In the genomic region with DNA sequence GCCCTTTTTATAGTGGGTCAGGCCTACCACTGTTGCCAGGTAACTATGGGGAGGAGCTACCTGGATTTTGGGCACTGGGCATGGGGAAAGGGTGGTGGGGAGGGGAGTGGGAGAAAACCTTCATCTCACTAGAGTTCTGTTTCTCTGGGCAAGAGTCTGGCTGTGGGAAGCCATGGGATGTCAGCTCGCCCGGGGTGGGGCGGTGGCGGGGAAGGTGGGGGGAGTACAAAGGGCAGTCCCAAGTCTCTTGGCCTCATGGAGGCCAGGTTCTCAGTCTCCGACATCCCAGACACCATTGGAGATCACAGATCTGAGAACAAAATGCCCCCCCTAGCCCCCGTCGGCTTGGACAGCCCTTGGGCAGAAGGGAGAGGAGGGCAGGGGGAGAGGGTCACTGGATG, we compare ENCODE assay signal across 9 mouse cellular contexts. TPM values are rescaled to one million over a fixed set of nuclear protein-coding genes. Genes with fewer than 3 reads are reported as not detected.
DNase-seq lines count a peak whose midpoint lies in the region; ATAC-seq and TF ChIP-seq lines count a peak whose summit lies in the region.
"Had no signal": no experiment of that assay in that cellular context is flagged by ENCODE, and none has a peak within 500 bp of the region (broad histone marks: within the 10 kb centered on the region; RNA-seq: fewer than 3 reads in every experiment).

No protein-coding gene starts in this region.

- H3K36me3 ChIP-seq in lung, embryonic 16.5 days (ENCODE audit: control insufficient read depth, insufficient read depth, low read length): no peaks in the 10 kb centered on the region
- H3K36me3 ChIP-seq in forebrain, embryonic 16.5 days (ENCODE audit: control insufficient read depth, insufficient read depth): no peaks in the 10 kb centered on the region
- no peaks in the 10 kb centered on the region for H3K36me3 ChIP-seq in limb, embryonic 14.5 days (ENCODE audit: control insufficient read depth, insufficient read depth, low read length)
- H3K36me3 ChIP-seq in neural tube, embryonic 15.5 days: peaks cover 11% of the 10 kb centered on the region

- no peak overlapping the region for H3K9ac ChIP-seq in lung, embryonic 16.5 days (ENCODE audit: low read length)
- H3K9ac ChIP-seq in forebrain, embryonic 16.5 days (replicated peaks; ENCODE audit: low read depth, low read length): no peak overlapping the region
- H3K9ac ChIP-seq in limb, embryonic 14.5 days (ENCODE audit: low read depth, low read length, severe bottlenecking): no peak overlapping the region
- no peak overlapping the region for H3K9ac ChIP-seq in neural tube, embryonic 15.5 days (replicated peaks)

- DNase-seq in lung, postnatal 36 days: no peak
- no peak for DNase-seq in limb, embryonic 14.5 days (ENCODE audit: low spot score)
- no peak for DNase-seq in frontal cortex, postnatal 25 days (ENCODE audit: low spot score in 2 of 2)
- no peak for DNase-seq in thymus, postnatal 10 days (ENCODE audit: low spot score in 2 of 2)

- H3K4me3 ChIP-seq in lung, embryonic 16.5 days (ENCODE audit: low read length): no peak overlapping the region
- no peak overlapping the region for H3K4me3 ChIP-seq in forebrain, embryonic 16.5 days (replicated peaks; ENCODE audit: low read length)
- no peak overlapping the region for H3K4me3 ChIP-seq in limb, embryonic 14.5 days (replicated peaks; ENCODE audit: low read length)
- H3K4me3 ChIP-seq in neural tube, embryonic 15.5 days (replicated peaks): no peak overlapping the region
- H3K4me3 ChIP-seq: erythroblast, embryonic 14.5 days had no signal

- peaks cover 50% of the 10 kb centered on the region for H3K9me3 ChIP-seq in lung, embryonic 16.5 days (ENCODE audit: control insufficient read depth, low read length)
- H3K9me3 ChIP-seq in forebrain, embryonic 16.5 days (ENCODE audit: control insufficient read depth, low read length): peaks cover 47% of the 10 kb centered on the region
- H3K9me3 ChIP-seq in limb, embryonic 14.5 days (ENCODE audit: control insufficient read depth, low read length): peaks cover 62% of the 10 kb centered on the region
- H3K9me3 ChIP-seq in neural tube, embryonic 15.5 days (replicated peaks): peaks cover 56% of the 10 kb centered on the region

- H3K4me2 ChIP-seq in lung, embryonic 16.5 days (ENCODE audit: low read depth, low read length): no peak overlapping the region
- H3K4me2 ChIP-seq in forebrain, embryonic 16.5 days (ENCODE audit: low read length): no peak overlapping the region
- H3K4me2 ChIP-seq in limb, embryonic 14.5 days (replicated peaks; ENCODE audit: low read depth, low read length, severe bottlenecking): no peak overlapping the region
- H3K4me2 ChIP-seq in neural tube, embryonic 15.5 days: no peak overlapping the region

- WGBS in lung, embryonic 16.5 days: 91% methylated on average over 7 of the region's 7 CpGs
- WGBS in forebrain, embryonic 16.5 days: 94% methylated on average over 7 of the region's 7 CpGs
- 93% methylated on average over 7 of the region's 7 CpGs for WGBS in limb, embryonic 14.5 days
- WGBS in neural tube, embryonic 15.5 days: 96% methylated on average over 7 of the region's 7 CpGs

- H3K4me1 ChIP-seq in lung, embryonic 16.5 days (replicated peaks; ENCODE audit: control insufficient read depth, insufficient read depth, low read length): no peaks in the 10 kb centered on the region
- no peaks in the 10 kb centered on the region for H3K4me1 ChIP-seq in forebrain, embryonic 16.5 days (replicated peaks; ENCODE audit: control insufficient read depth, insufficient read depth, low read length)
- H3K4me1 ChIP-seq in limb, embryonic 14.5 days (ENCODE audit: control insufficient read depth, insufficient read depth, low read length): no peaks in the 10 kb centered on the region
- H3K4me1 ChIP-seq in neural tube, embryonic 15.5 days: no peaks in the 10 kb centered on the region

- ATAC-seq in lung, embryonic 16.5 days (ENCODE audit: low read depth): peak; percentile 30
- ATAC-seq in forebrain, embryonic 16.5 days: peak; percentile 28; the same call in 1 of the 2 replicates
- ATAC-seq in limb, embryonic 14.5 days (ENCODE audit: low FRiP score, low read depth): peak; percentile 13; the same call in 1 of the 2 replicates
- peak; percentile 28; the same call in 1 of the 2 replicates for ATAC-seq in neural tube, embryonic 15.5 days (ENCODE audit: low FRiP score)

- H3K27ac ChIP-seq in lung, embryonic 16.5 days (ENCODE audit: low read length): no peak overlapping the region
- no peak overlapping the region for H3K27ac ChIP-seq in forebrain, embryonic 16.5 days (ENCODE audit: low read length)
- no peak overlapping the region for H3K27ac ChIP-seq in limb, embryonic 14.5 days (replicated peaks; ENCODE audit: low read depth, low read length)
- no peak overlapping the region for H3K27ac ChIP-seq in neural tube, embryonic 15.5 days (replicated peaks)

- TF ChIP-seq POLR2A in limb, embryonic 14.5 days (IDR thresholded peaks at IDR 0.05; ENCODE audit: borderline replicate concordance, extremely low read depth, insufficient read depth, insufficient read length): no peak

- H3K27me3 ChIP-seq in lung, embryonic 16.5 days (ENCODE audit: control insufficient read depth, insufficient read depth, low read depth, low read length): no peaks in the 10 kb centered on the region
- H3K27me3 ChIP-seq in forebrain, embryonic 16.5 days (replicated peaks; ENCODE audit: control insufficient read depth, insufficient read depth, low read length): no peaks in the 10 kb centered on the region
- no peaks in the 10 kb centered on the region for H3K27me3 ChIP-seq in limb, embryonic 14.5 days (ENCODE audit: control insufficient read depth, insufficient read depth, low read length)
- H3K27me3 ChIP-seq in neural tube, embryonic 15.5 days (replicated peaks): no peaks in the 10 kb centered on the region

RNA-seq across cellular contexts. Expression of a gene that starts 6.5 kb away (rescaled TPM):
- polyA plus RNA-seq in lung, embryonic 16.5 days (2015; fragmentation: Nextera tagmentation; extraction: Ambion mirVana): 0.73 and 1.2 TPM in 2 replicates
- 1.7 and 1.8 TPM in 2 replicates for polyA plus RNA-seq in forebrain, embryonic 16.5 days (2015; fragmentation: Nextera tagmentation; extraction: Ambion mirVana)
- polyA plus RNA-seq in limb, embryonic 14.5 days (2012; rRNA removed): 1.1 and 2.4 TPM in 2 replicates
- 4.1 and 4.4 TPM in 2 replicates for polyA plus RNA-seq in limb, embryonic 14.5 days (2014; fragmentation: Nextera tagmentation; extraction: Ambion mirVana)
- polyA plus RNA-seq in neural tube, embryonic 15.5 days (2015; fragmentation: Nextera tagmentation; extraction: Ambion mirVana): 2.6 and 3.1 TPM in 2 replicates

RNA-seq across cellular contexts. Expression of a gene that starts 46.5 kb away (rescaled TPM):
- polyA plus RNA-seq in lung, embryonic 16.5 days (2015; fragmentation: Nextera tagmentation; extraction: Ambion mirVana): 0.09 TPM in 1 of 2 replicates, not detected in the other
- polyA plus RNA-seq in forebrain, embryonic 16.5 days (2015; fragmentation: Nextera tagmentation; extraction: Ambion mirVana): 0.14 TPM in 1 of 2 replicates, not detected in the other
- polyA plus RNA-seq in limb, embryonic 14.5 days (2012; rRNA removed): 0.06 and 0.09 TPM in 2 replicates
- 0.14 TPM in 1 of 2 replicates, not detected in the other for polyA plus RNA-seq in limb, embryonic 14.5 days (2014; fragmentation: Nextera tagmentation; extraction: Ambion mirVana)
- 0.17 and 0.20 TPM in 2 replicates for polyA plus RNA-seq in neural tube, embryonic 15.5 days (2015; fragmentation: Nextera tagmentation; extraction: Ambion mirVana)
- polyA plus RNA-seq: erythroblast, embryonic 14.5 days; spleen, adult 2 months had no signal
